Mouse (Mus musculus) ovary, postnatal 14 days (tissue): ENCODE measurements at regions not wholly inside any gene's neighbourhood (a gene's known extent, or its start where the extent isn't known, plus 50 kb on each side); places are given as distances from the start of the nearest gene placed in this dataset.

ENCODE experiments used
- DNase-seq: peaks from one replicate; pipeline ENCODE4 v3.0.0; 2022; ENCODE audit warnings: low spot score

DNA sequence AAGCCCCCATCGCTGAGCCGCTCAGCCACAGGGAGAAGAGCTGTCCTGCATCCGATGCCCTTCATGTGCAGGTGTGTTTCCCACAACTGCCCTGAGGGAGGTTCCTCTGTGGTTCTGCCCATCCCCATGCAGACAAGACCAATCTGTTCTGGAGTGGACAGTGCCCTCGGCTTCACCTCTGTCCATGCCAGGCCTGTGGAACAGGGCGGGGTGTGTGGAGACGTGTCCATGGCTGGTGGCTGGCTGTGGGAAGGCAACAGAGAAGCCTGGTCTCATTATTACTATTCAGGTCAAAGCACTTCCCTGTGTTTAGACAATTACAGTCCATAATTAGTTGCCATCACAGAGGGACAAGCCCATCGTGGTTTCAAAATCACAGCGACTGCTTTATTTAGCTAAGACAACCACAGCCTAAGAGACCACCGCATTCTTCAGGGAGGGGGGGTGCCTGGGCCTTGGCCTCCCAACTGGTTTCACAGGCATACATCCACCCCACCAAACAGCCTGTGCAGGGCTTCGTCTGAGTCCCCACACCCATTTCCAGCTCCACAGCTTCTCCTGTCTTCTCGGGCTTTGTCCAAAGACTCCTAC lies 97.7 kb downstream of the Rplp1 start:
- no peak for DNase-seq

GRCm38 (mm10) chr9:61815995-61816394 lies 98.3 kb downstream of the Rplp1 start:
- no peak for DNase-seq

DNA sequence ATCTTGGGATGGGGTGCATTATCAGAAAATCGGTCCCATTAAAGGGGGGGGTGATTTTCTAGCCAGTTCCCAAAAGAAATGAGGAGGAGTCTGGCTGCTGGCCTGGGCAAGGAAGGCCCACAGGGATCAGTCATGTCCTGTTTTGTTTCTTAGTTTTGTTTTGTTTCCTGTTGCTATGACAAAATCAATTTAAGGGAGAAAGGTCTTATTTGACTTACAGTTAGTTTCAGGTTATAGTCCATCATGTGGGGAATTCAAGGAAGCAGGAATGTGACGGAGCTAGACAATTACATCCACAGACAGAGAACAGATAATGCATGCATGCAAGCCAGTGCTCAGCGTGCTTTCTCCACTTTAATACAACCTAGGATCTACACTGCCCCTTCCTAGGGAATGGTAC lies 101.1 kb downstream of the Rplp1 start:
- no peak for DNase-seq

- DNase-seq = no peak
Measured at GRCm38 (mm10) chr9:61812315-61812714, 102.0 kb downstream of the Rplp1 start.

GRCm38 (mm10) chr9:61810456-61810855 lies 103.9 kb downstream of the Rplp1 start:
- DNase-seq = no peak

DNA sequence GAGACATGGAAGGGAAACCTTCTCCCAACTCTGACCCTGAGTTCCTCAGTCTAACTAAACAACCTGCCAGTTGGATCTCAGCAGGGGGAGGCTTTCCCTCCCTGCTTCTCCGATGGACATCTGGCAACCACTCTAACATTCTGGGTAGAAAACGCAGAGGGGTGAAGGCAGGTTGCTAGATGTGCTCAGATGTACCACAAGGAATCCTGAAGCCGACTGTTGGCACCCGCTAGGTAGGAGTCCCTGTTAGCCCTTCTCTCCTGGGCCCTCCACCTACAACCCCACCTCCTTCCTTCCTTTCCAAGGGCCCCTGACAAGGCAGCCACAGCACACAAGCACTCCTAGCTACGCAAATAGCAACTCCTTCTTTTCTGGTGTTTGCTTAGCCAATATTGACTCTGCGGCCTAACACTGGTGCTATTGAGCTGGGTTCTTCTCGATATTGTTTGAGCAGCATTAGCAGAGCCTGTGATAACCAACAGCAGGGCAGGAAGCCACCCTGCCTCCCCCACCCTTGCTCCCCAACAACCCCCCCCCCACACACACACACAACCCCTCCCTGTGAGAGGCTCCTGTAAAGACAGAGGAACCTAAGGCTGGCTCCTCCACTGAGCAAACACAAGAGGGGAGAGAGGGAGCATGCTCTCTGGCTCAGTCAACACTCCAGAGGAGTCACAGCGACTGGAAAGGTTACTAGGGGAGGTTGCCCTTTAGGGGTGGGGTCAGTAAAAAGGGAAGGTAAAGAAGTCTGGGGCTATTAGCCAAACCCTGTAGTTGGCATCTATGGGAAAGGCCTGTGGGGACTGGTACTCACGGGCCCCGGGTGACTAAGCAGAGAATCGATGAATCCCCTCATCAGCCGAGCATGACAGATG lies 105.8 kb downstream of the Rplp1 start:
- no peak for DNase-seq

DNA sequence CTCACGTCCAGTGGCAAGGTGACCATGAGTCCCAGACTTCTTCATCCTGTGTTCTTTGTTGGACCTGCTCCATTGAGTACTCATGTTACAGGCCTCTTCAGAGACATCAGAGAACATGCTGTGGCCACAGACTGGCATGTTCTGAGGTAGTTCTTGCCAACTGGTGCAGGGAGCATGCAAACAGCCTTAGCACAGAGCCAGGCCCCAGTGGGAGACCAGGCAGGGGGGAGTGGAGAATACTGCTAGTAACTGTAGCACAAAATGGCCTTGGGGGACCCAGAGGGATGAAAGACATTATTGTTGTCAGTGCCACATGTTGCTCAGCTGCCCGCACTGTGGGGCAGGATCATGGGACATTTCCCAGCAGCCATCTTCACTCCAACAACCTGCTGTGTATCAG lies 108.4 kb downstream of the Rplp1 start:
- DNase-seq = no peak

DNA sequence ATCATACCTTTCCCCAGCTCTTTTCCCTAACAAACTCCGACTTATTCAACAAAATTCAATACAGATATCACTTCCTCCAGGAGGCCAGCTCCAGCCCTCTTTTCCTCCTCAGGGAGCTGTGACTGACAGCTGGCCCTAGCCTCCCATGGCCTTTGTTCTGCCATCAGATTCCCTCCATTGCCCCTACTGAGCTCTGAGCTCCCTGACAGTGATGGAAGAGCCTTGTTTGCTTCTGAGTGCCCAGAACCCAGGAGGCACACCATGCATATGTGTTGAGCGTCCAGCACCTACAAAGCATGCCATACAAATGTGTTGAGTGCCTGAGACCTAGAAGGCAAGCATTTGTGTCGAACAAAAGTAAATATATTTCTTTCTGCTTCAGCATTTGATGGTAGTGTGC lies 110.8 kb downstream of the Rplp1 start:
- no peak for DNase-seq

- DNase-seq = no peak
Measured at GRCm38 (mm10) chr9:61802694-61803093, 111.6 kb downstream of the Rplp1 start.

- no peak for DNase-seq
Measured at GRCm38 (mm10) chr9:61799535-61799934, 114.8 kb downstream of the Rplp1 start.

DNA sequence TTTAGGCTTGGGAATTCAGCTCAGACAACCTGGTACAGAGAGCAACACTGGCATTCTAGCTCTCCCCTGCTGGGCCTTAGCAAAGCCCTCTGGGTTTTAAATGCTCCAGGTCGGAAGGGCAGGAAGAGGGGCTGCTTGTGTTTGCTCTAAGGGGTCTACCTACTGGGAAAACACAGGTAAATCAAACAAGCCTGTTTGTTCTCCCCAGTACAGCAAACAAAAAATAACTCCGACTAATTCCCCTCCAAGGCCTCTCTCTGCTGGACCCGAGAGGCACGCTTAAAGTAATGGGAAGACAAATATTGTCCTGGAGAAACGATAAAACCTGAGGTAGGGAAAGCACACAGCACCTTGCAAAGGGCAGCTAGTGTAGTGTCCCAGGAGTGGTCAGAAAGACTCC lies 118.4 kb downstream of the Rplp1 start:
- no peak for DNase-seq

GRCm38 (mm10) chr9:61791435-61792064 lies 122.8 kb downstream of the Rplp1 start:
- DNase-seq = no peak

GRCm38 (mm10) chr9:61790849-61791248 lies 123.5 kb downstream of the Rplp1 start:
- DNase-seq = no peak

DNA sequence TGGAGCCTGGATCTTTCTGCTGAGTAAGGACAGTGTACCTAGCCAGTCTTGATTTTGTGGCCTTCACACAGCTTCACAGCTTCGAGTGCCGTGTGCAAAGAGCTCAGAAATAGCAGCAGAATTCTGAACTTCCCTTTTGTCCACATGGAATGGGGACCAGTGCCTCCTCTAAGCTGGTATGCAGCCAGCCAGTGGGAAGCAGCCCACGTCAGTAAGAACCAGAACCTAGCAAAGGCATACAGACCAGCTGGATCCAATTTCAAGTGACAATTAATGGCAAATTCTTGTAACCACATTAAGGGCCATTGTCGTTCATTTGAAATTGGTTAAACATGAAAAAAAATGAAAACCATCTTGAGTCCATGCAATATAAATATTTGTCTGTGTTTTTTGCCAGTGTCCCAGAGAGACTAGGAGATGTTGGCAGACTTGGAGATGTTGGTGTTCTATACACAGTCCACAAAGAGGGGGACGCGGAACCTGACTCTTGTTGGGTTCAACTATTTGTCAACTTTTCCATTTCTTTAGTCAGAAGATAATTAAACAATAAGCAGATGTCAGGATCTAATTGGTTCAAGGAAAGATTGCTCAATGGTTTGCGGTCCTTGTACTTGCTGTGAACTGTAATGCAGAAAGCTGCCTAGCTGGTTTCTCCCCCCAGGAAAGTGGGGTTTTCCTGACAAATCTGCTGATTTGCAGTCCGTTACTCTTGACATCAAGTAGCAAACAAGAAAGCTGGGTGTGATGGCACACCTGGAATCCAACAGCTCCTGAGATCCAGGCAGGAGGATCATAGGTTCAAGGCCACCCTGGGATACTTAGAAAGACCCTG lies 125.1 kb downstream of the Rplp1 start:
- no peak for DNase-seq

DNA sequence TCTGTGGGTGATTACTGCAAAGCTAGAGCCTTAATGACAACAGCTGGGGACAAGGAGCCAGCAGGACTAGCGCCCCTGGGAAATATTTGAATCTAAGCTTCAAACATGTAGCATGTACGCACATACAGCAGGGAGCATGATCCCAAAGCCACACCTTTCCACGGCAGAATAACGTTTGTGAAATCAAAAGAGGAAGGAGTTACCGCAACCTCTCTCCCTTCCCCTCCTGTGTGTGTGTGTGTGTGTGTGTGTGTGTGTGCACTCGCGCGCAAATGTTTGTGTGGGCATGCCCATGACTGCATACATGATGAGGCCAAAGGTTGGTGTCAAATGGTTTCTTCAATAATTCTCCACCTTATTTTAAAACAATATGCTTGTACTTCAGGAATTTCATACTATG lies 132.9 kb downstream of the Rplp1 start:
- no peak for DNase-seq

- DNase-seq = no peak
Measured at GRCm38 (mm10) chr9:61780186-61780939, 134.0 kb downstream of the Rplp1 start.

- no peak for DNase-seq
Measured at GRCm38 (mm10) chr9:61779165-61779564, 135.2 kb downstream of the Rplp1 start.

- DNase-seq = no peak
Measured at GRCm38 (mm10) chr9:61776446-61776845, 137.9 kb downstream of the Rplp1 start.

DNA sequence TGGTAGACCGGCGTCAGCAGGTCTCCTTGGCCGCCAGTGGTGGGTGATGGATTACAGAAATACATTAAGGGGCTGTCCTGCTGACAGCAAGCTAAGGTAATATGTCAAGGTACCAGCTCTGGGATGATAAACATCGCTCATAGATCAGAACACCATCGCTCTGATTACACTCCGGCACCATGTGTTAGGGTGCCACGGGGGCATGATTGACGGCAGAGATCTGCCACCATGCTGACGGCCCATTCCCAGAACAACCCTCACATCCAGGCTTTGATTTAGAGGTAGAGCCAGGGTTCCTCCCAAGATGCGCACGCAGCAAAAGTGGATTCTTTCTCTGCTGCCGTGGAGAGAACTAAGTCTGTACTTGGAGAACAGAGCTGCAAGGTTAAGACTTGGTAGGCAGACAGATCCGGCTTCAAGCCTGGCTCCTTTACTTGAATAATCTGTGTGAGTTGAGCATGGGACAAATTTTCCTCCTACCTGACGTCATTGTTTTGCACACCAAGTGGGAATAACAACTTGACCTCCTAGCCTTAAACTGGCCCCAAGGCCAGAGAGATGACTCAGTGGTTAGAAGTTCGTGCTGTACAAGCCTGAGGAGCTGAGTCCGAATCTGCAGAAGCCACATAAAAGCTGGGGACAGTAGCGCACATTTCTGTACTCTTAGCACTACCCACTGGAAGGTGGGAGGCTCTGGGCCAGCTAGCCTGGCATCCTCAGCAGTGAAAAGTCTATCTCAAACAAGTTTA lies 144.0 kb downstream of the Rplp1 start:
- no peak for DNase-seq

DNA sequence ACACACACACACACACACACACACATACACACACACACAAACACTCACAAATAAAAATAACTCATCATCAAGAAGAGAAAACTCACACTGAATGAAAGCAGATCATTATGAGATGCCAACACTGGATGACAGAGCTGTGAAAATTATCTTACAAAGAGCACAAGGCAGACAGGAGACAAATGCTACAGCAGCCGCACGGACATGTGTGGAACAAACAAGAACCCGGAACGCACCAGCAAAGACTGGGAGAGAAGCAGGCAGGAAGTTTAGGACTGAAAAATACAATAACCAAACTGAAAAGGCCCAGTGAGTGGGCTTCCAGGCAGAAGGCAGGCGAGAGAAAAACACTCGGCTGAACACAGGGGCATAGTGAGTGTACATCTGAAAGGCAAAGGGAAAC lies 148.2 kb downstream of the Rplp1 start:
- no peak for DNase-seq

DNA sequence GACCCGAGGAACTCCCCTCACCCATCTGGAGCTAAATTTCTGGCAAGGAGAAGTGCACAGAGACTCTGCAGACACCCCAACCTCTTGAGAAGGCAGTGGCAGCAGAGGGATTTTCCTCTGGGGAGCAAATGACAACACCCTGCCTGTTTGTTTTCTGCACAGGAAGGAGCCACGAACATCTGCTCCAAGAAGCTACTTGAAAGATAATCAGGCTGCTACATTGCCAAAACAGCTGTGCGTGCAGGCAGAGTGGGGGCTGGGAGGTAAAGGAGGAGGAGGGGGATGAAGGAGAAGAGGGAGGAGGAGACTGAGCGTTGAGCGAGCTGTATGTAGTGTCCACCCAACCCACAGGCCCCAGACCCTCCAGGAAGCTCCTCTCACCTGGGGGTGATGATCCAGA lies 149.0 kb downstream of the Rplp1 start:
- no peak for DNase-seq
